Mouse (Mus musculus) left cerebral cortex, postnatal 4 days (tissue): ENCODE results near the gene Ccr1l1. TPM values are rescaled to one million over a fixed set of nuclear protein-coding genes. Genes with fewer than 3 reads are reported as not detected.

Experiments
- DNase-seq: peaks from one replicate; pipeline ENCODE4 v3.0.0-alpha.2; 2022
- intact Hi-C: fragments of 180-260 bp; cut with DNase I; formaldehyde crosslinking; loops from one replicate; pipeline ENCODE4 v1.15.1; 2025
- total RNA-seq, 2 experiments: library from RNA; stranded (reverse); gene quantifications; 2 replicates each; pipeline ENCODE4 v1.2.3; 2021

The Ccr1l1 gene
- total RNA-seq, 2 experiments from 2014 or later = not detected

DNA sequence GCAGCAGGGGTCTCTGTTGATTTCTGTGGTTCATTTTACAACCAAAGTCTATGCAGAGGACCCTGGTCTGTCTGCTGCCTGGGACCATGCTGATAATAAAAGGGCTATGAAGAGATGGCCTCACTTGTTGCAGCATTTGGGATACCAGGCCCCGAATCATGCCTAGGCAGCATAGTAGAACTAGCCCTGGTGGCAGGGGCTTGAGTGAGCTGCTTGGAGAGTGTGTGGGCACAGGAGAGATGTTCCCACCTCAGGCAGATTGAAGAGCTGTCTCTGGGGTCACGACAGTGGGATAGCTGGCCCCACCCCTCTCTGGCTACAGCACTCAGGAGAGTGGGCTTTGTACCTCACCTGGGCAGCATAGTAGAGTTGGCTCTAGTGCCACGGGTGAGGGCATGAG, 47.7 kb downstream of the Ccr1l1 start:
- DNase-seq = no peak
- intact Hi-C loops = no loop called here

DNA sequence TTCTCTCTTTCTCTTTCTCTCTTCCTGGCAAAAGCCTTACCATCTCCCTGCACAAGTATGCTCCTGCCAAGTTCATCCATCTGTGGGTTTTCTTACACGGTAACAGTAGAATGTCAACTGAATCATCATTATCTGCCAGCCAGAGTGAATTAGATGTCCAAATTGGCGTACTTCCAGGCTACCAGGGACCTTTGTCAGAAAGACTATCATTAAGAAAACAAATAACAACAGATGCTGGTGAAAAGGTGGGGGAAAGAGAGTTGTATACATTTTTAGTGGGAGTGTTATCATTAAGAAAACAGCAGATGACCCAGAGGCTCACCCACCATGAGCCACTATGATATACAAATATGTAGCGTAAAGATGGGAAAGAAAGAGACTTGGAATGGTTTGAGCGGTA, 48.3 kb downstream of the Ccr1l1 start:
- intact Hi-C loops = no loop called here
- DNase-seq = no peak

DNA sequence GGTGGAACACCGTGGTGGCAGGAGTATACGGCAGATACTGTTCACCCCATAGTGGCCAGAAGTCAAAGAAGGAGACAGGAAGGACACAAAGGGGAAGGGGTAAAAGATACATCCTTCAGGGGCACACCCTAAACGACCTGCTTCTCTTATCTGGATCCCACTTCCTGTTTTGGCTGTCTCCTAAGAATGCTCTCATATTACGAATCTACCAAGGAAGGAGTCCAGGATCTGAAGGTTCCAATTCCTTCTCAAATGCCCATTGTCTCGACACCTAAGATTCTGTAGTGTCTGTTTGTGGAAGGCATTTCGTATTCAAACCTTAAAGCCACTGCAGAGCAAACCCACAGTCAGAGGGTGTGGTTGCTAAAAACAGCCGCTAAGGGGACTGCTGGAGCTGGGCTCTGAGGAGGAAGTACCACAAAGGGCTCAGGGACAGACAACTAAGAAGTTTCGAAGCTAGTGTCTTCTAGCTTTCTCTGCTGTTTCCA, 49.4 kb downstream of the Ccr1l1 start:
- intact Hi-C loops = no loop called here
- no peak for DNase-seq

DNA sequence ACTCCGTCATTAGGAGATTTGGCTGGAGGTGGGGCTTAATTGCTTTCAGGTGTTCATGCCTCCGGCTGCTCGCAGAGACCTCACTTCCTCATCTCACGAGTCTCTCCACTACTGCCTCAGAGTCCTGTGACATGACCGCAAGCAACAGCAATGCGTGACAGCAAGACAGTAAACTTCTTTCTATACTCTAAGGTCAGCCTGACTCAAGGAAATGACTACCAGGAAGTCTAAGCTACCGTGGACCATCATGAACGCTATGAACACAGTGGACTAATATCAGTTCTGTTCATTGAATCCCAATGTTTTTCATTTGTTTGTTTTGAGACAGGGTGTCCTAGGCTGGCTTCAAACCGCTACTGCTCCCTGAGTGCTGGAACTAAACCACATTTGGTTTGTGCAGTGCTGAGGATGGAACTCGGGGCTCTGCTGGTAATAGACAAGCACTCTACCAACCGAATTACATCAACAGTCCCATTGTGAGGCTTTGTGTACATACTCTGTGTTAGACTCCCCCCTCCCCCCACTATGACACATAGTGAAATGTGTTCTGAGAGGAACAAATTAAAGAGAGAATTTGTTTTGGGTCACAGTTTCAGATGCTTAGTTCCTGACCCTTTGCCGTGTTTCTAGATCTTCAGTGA, 50.0 kb downstream of the Ccr1l1 start:
- DNase-seq = no peak
- intact Hi-C loops = no loop called here

DNA sequence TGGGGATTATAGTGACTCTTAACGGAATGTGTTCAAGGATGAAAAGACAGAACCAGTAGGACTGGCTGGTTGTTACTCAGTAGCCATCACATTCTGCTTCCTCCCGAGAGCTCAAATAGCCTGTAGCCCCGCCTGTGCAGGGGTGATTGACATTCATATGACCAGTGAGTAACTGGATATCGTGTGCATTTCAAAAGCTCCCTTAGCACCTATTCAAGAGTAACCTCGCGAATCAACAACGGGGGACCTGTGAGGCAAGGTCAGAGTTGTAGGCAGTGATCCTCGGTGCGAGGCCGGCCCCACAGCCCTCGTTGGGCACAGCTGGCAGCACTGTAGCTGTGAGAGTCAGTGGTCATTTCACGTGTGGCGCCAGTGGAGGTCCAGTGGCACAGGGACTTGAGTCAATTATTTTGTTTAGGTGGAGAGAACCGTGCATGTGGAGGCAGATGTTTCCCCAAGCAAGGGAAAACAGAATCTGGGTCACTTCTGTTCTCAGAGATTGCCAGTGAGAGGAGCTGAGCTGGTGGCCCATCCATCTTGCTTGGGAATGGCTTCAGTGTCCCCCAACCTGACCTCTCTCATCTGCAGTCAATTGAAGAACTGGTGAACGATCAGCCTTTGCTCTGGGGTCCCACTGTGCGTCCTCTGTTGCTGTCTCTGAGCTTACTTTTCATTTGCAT, 50.8 kb downstream of the Ccr1l1 start:
- no peak for DNase-seq

More for the DNA sequence above, 50.8 kb downstream of the Ccr1l1 start:
- intact Hi-C loops = no loop called here

Other genes with a start within 250 kb of the Ccr1l1 start
- gene Cxcr6, start 171.9 kb downstream of the Ccr1l1 start, total RNA-seq = not detected
- 10 to 100 TPM; 16.6 to 17.5 TPM for gene Fyco1, start 126.5 kb downstream of the Ccr1l1 start, total RNA-seq
- not detected for gene Xcr1, start 116.4 kb downstream of the Ccr1l1 start, total RNA-seq
- under 1 TPM; 0.56 to 0.74 TPM for gene Ccr1, start 9.7 kb downstream of the Ccr1l1 start, total RNA-seq
- not detected for gene Ccr3, start 43.6 kb upstream of the Ccr1l1 start, total RNA-seq
- under 1 TPM in 1 of 2 experiments, not detected in 1; 0.16 TPM for gene Ccr2, start 123.5 kb upstream of the Ccr1l1 start, total RNA-seq
- 1 to 10 TPM; 2.4 to 2.8 TPM for gene Ccr5, start 143.1 kb upstream of the Ccr1l1 start, total RNA-seq